Mouse (Mus musculus) G1E (cell line): ENCODE measurements around the gene Smgc. TPM values are rescaled to one million over a fixed set of nuclear protein-coding genes. Genes with fewer than 3 reads are reported as not detected.
"Not testable (repeated sequence)": the region's sequence is repeated elsewhere in the genome, so short reads cannot be mapped to it uniquely, and the experiment has no call there.

Source experiments
- ATAC-seq: 2 replicates; pipeline ENCODE4 v1.8.0; 2016; ENCODE audit warnings: mild to moderate bottlenecking; ENCODE audit not compliant: insufficient number of reproducible peaks, poor library complexity, low FRiP score, severe bottlenecking; ENCODE audit errors: extremely low read depth
- DNase-seq: peaks from one replicate; pipeline ENCODE4 v3.0.0; 2012; ENCODE audit warnings: low spot score
- H3K27me3 ChIP-seq: 2 replicates; pipeline ENCODE4 v1.6.1; 2012; ENCODE audit warnings: mild to moderate bottlenecking, low read length, inconsistent platforms; ENCODE audit not compliant: insufficient read depth
- H3K36me3 ChIP-seq: replicated peaks from 2 replicates; pipeline ENCODE3; 2012; ENCODE audit warnings: mild to moderate bottlenecking, inconsistent platforms
- H3K4me1 ChIP-seq: 2 replicates; pipeline ENCODE4 v1.6.1; 2012; ENCODE audit warnings: low read depth, low read length, inconsistent platforms, mixed read lengths; ENCODE audit not compliant: insufficient read depth
- H3K4me3 ChIP-seq: 2 replicates; pipeline ENCODE4 v1.5.1; 2012; ENCODE audit warnings: low read depth, mild to moderate bottlenecking, inconsistent platforms, low read length, moderate library complexity, mixed read lengths
- H3K9me3 ChIP-seq: replicated peaks from 2 replicates; pipeline ENCODE4 v1.6.1; 2012; ENCODE audit warnings: inconsistent platforms
- CTCF ChIP-seq: IDR thresholded peaks from 2 replicates; pipeline ENCODE4 v1.5.1; 2012; ENCODE audit warnings: low read depth, low read length, inconsistent platforms, mixed read lengths
- GATA1 ChIP-seq: IDR thresholded peaks from 2 replicates; pipeline ENCODE4 v1.6.1; 2012; ENCODE audit warnings: borderline replicate concordance, low read length, inconsistent platforms, mixed read lengths
- GATA2 ChIP-seq: IDR thresholded peaks from 2 replicates; pipeline ENCODE4 v1.6.1; 2012; ENCODE audit warnings: low read depth, low read length, inconsistent platforms, borderline replicate concordance
- POLR2AphosphoS5 ChIP-seq: IDR thresholded peaks from 2 replicates; pipeline ENCODE4 v1.6.1; 2012; ENCODE audit warnings: low read depth, low read length, inconsistent platforms; ENCODE audit not compliant: insufficient replicate concordance
- TAL1 ChIP-seq: conservative IDR thresholded peaks from 2 replicates; pipeline ENCODE4 v1.6.1; 2012; ENCODE audit warnings: low read depth, low read length, inconsistent platforms, mixed read lengths
- polyA plus RNA-seq: library from polyadenylated mRNA; stranded (reverse); fragments of >175 nt; gene quantifications from 2 replicates; pipeline ENCODE4 v1.2.3, GENCODE M21; 2012
- total RNA-seq, 2 experiments: library from RNA; stranded (forward) in 1 of 2; stranded (reverse) in 1 of 2; fragments of 200-1000 nt in 1 of 2; fragments of >200 nt in 1 of 2; fragmentation: Nextera tagmentation in 1 of 2; gene quantifications; 2 replicates each; pipeline ENCODE4 v1.2.3; 2014 to 2017

Smgc gene
- total RNA-seq (2014; fragmentation: Nextera tagmentation) (not detected in 2 replicates), total RNA-seq (2017) (0.22 TPM in 1 of 2 replicates, not detected in the other), polyA plus RNA-seq (not detected in 2 replicates)

- no peak for TF ChIP-seq POLR2AphosphoS5
- no peak for TF ChIP-seq CTCF
- TF ChIP-seq GATA1 = no peak
- no peak for TF ChIP-seq GATA2
- TF ChIP-seq TAL1 = no peak
- H3K36me3 ChIP-seq = no peaks in the 10 kb centered on the region
- no peaks in the 10 kb centered on the region for H3K27me3 ChIP-seq
- peaks cover 29% of the 10 kb centered on the region for H3K9me3 ChIP-seq
- no peak for ATAC-seq
- H3K4me1 ChIP-seq = no peaks in the 10 kb centered on the region
- DNase-seq = no peak
- no peak within 1 kb of the TSS for H3K4me3 ChIP-seq
Measured at GRCm38 (mm10) chr15:91837965-91838364, at the start of gene Smgc. Gene Smgc, plus strand, starts transcription at chr15:91838265.

- TF ChIP-seq GATA2 (no peak), POLR2AphosphoS5 (no peak), CTCF (no peak), TAL1 (no peak), GATA1 (no peak)
- no peak overlapping the region for H3K4me3 ChIP-seq
- no peaks in the 10 kb centered on the region for H3K36me3 ChIP-seq
- peaks cover 34% of the 10 kb centered on the region for H3K9me3 ChIP-seq
- DNase-seq (no peak), ATAC-seq (no peak)
- H3K27me3 ChIP-seq = no peaks in the 10 kb centered on the region
- H3K4me1 ChIP-seq = no peaks in the 10 kb centered on the region
Measured at GRCm38 (mm10) chr15:91788338-91788737, 49.7 kb upstream of the Smgc start.

- no peak for DNase-seq
- H3K9me3 ChIP-seq = peaks cover 10% of the 10 kb centered on the region
- no peaks in the 10 kb centered on the region for H3K4me1 ChIP-seq
- no peaks in the 10 kb centered on the region for H3K27me3 ChIP-seq
- no peak for TF ChIP-seq POLR2AphosphoS5
- TF ChIP-seq TAL1 = no peak
- no peak for TF ChIP-seq GATA2
- no peak for ATAC-seq
- H3K4me3 ChIP-seq = no peak overlapping the region
- no peaks in the 10 kb centered on the region for H3K36me3 ChIP-seq
Measured at GRCm38 (mm10) chr15:91806463-91806862, 31.6 kb upstream of the Smgc start.

DNA sequence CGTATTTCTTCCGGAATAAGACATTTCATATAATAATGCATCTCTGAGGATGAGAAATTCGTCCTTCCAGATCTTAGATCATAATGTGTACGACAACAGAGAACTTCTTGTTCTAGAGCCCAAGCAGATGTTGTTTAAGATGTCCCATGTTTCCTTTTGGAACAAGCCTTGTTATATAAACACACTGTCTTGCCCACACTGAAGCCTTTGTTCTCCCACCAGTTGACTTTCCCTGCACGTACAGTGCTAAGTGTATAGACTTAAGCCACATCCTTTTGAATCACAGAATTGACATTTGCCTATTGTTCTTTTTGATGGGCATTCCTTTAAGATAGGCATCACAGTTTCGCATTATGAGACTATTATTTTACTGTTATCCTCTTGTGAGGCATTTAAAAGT, 2.7 kb upstream of the Smgc start:
- Histone ChIP-seq H3K36me3 (no peaks in the 10 kb centered on the region), H3K4me1 (no peaks in the 10 kb centered on the region), H3K27me3 (no peaks in the 10 kb centered on the region), H3K9me3 (peaks cover 27% of the 10 kb centered on the region), H3K4me3 (no peak overlapping the region)
- no peak for DNase-seq
- TF ChIP-seq POLR2AphosphoS5 (no peak), CTCF (no peak), TAL1 (no peak)
- no peak for ATAC-seq

GRCm38 (mm10) chr15:91864130-91864529, 26.1 kb downstream of the Smgc start:
- H3K9me3 ChIP-seq = peaks cover 14% of the 10 kb centered on the region
- H3K27me3 ChIP-seq, H3K4me1 ChIP-seq, H3K4me3 ChIP-seq, ATAC-seq, H3K36me3 ChIP-seq, DNase-seq: not testable (repeated sequence)

DNA sequence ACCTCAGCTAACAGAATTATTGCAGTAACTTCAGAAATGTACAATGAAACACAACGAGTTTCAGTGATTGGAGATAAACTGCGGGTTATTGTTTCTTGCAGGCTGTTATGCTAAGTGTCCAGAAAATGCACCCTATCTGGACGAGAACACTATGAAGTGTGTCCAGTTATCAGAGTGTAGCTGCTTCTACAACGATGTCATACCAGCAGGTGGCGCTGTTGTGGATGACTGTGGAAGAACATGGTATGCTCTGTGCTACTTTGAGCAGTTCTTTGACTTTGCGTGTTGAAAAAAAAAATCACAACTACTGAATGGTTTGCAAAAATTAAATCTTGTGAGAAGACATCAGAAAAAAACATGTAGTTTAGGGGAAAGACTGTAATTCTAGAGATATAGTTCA, 62.2 kb downstream of the Smgc start:
- Histone ChIP-seq H3K4me1 (no peaks in the 10 kb centered on the region), H3K9me3 (peaks cover 39% of the 10 kb centered on the region), H3K36me3 (no peaks in the 10 kb centered on the region), H3K27me3 (no peaks in the 10 kb centered on the region; the same call in 1 of the 2 replicates), H3K4me3 (no peak overlapping the region)
- no peak for TF ChIP-seq CTCF
- no peak for TF ChIP-seq TAL1
- TF ChIP-seq POLR2AphosphoS5 = no peak
- no peak for TF ChIP-seq GATA1
- TF ChIP-seq GATA2 = no peak
- DNase-seq (no peak), ATAC-seq (no peak)

DNA sequence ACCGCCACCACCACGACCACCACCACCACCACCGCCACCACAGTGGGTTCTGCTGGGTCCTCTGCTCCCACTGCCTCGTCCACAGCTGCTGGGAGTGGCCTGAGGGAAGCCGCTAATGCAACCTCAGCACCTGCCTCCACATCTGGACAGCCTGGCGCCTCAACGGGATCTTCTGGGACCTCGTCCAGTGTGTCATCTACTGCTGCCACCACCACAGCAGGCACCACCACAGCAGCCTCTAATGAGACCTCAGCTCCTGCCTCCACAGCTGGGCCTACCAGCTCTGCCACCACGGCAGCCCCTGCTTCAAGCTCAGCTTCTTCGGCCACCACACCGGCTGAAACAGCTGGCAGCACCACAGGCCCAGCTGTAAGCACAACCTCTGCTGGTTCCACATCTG, 69.0 kb downstream of the Smgc start:
- not testable (repeated sequence) for DNase-seq, H3K4me1 ChIP-seq, ATAC-seq, H3K9me3 ChIP-seq, H3K4me3 ChIP-seq, H3K36me3 ChIP-seq, H3K27me3 ChIP-seq

Other genes with a start within 250 kb of the Smgc start
- not detected in 2 replicates for gene Lrrk2, start 165.1 kb upstream of the Smgc start, total RNA-seq (2014; fragmentation: Nextera tagmentation)
- 0.16 TPM in 1 of 2 replicates, not detected in the other for gene Lrrk2, start 165.1 kb upstream of the Smgc start, total RNA-seq (2017)
- gene Lrrk2, start 165.1 kb upstream of the Smgc start, polyA plus RNA-seq = not detected in 2 replicates
- not detected in 2 replicates for gene Cntn1, start 212.9 kb downstream of the Smgc start, total RNA-seq (2014; fragmentation: Nextera tagmentation)
- 0.11 and 0.17 TPM in 2 replicates for gene Cntn1, start 212.9 kb downstream of the Smgc start, total RNA-seq (2017)
- not detected in 2 replicates for gene Cntn1, start 212.9 kb downstream of the Smgc start, polyA plus RNA-seq